Mouse (Mus musculus) forebrain, embryonic 11.5 days (tissue): ENCODE measurements around the gene Scnn1b. TPM values are rescaled to one million over a fixed set of nuclear protein-coding genes. Genes with fewer than 3 reads are reported as not detected.

Source experiments
- ATAC-seq: fragments of 200-750 bp; cut with Nextera tagmentation; replicated peaks from 2 replicates; pipeline ENCODE4 v1.8.0; 2017; ENCODE audit warnings: moderate TSS enrichment; ENCODE audit not compliant: low FRiP score
- DNase-seq: peaks from one replicate; pipeline ENCODE4 v3.0.0-alpha.2; 2017; ENCODE audit warnings: low spot score
- H3K27ac ChIP-seq: fragments of 300-500 bp; sonication (generic); 2 replicates; pipeline ENCODE4 v1.5.1; 2014; ENCODE audit warnings: low read depth, low read length
- H3K27me3 ChIP-seq: fragments of 300-500 bp; sonication (generic); 2 replicates; pipeline ENCODE4 v1.6.1; 2014; ENCODE audit warnings: mild to moderate bottlenecking, low read length, mixed read lengths; ENCODE audit not compliant: control insufficient read depth, insufficient read depth
- H3K36me3 ChIP-seq: fragments of 300-500 bp; sonication (generic); 2 replicates; pipeline ENCODE4 v1.6.1; 2014; ENCODE audit warnings: mild to moderate bottlenecking, low read length, moderate library complexity, mixed read lengths; ENCODE audit not compliant: control insufficient read depth, insufficient read depth
- H3K4me1 ChIP-seq: fragments of 300-500 bp; sonication (generic); replicated peaks from 2 replicates; pipeline ENCODE4 v1.6.1; 2014; ENCODE audit warnings: low read length, mixed read lengths; ENCODE audit not compliant: control insufficient read depth, insufficient read depth
- H3K4me2 ChIP-seq: fragments of 300-500 bp; sonication (generic); 2 replicates; pipeline ENCODE4 v1.6.1; 2014; ENCODE audit warnings: low read depth, mild to moderate bottlenecking, low read length, moderate library complexity, mixed read lengths; ENCODE audit not compliant: severe bottlenecking
- H3K4me3 ChIP-seq: fragments of 300-500 bp; sonication (generic); 2 replicates; pipeline ENCODE4 v1.5.1; 2014; ENCODE audit warnings: low read depth, low read length
- H3K9ac ChIP-seq: fragments of 300-500 bp; sonication (generic); 2 replicates; pipeline ENCODE4 v1.6.1; 2014; ENCODE audit warnings: low read length
- H3K9me3 ChIP-seq: fragments of 300-500 bp; sonication (generic); 2 replicates; pipeline ENCODE4 v1.6.1; 2016; ENCODE audit warnings: low read length, mixed read lengths; ENCODE audit not compliant: control insufficient read depth
- WGBS: fragments of 180-500 bp; shearing (Covaris S2); extraction: QIAGEN DNeasy Blood & Tissue Kit; methylation state at CpG from one replicate; pipeline ENCODE4 v1.1.7; 2014; 5-methylcytosine and 5-hydroxymethylcytosine counted together
- polyA plus RNA-seq: library from polyadenylated mRNA; unstranded; fragments of >200 nt; fragmentation: Nextera tagmentation; extraction: Ambion mirVana; gene quantifications from 2 replicates; pipeline ENCODE4 v1.2.1, GENCODE M21; 2014

Scnn1b gene
- polyA plus RNA-seq, 1 experiment from 2014 or later, result 0.07 TPM

- no peak overlapping the region for H3K9ac ChIP-seq
Observed at GRCm38 (mm10) chr7:121933675-121934074, 68.8 kb downstream of the Scnn1b start.

GRCm38 (mm10) chr7:121934346-121934745, 69.5 kb downstream of the Scnn1b start:
- ATAC-seq (no peak), DNase-seq (no peak)
- WGBS, result 79% methylated on average over 2 of the region's 2 CpGs
- Histone ChIP-seq H3K4me3 (no peak overlapping the region), H3K27ac (no peak overlapping the region), H3K4me1 (no peaks in the 10 kb centered on the region), H3K27me3 (no peaks in the 10 kb centered on the region), H3K36me3 (no peaks in the 10 kb centered on the region; the same call in 1 of the 2 replicates), H3K4me2 (no peak overlapping the region), H3K9ac (no peak overlapping the region), H3K9me3 (no peaks in the 10 kb centered on the region)

More at GRCm38 (mm10) chr7:121933675-121934074, 68.8 kb downstream of the Scnn1b start:
- Histone ChIP-seq H3K4me2 (no peak overlapping the region), H3K27me3 (no peaks in the 10 kb centered on the region), H3K27ac (no peak overlapping the region), H3K4me3 (no peak overlapping the region), H3K36me3 (no peaks in the 10 kb centered on the region; the same call in 1 of the 2 replicates), H3K4me1 (no peaks in the 10 kb centered on the region), H3K9me3 (no peaks in the 10 kb centered on the region)
- DNase-seq (no peak), ATAC-seq (no peak)
- 83% methylated on average over 6 of the region's 6 CpGs for WGBS

DNA sequence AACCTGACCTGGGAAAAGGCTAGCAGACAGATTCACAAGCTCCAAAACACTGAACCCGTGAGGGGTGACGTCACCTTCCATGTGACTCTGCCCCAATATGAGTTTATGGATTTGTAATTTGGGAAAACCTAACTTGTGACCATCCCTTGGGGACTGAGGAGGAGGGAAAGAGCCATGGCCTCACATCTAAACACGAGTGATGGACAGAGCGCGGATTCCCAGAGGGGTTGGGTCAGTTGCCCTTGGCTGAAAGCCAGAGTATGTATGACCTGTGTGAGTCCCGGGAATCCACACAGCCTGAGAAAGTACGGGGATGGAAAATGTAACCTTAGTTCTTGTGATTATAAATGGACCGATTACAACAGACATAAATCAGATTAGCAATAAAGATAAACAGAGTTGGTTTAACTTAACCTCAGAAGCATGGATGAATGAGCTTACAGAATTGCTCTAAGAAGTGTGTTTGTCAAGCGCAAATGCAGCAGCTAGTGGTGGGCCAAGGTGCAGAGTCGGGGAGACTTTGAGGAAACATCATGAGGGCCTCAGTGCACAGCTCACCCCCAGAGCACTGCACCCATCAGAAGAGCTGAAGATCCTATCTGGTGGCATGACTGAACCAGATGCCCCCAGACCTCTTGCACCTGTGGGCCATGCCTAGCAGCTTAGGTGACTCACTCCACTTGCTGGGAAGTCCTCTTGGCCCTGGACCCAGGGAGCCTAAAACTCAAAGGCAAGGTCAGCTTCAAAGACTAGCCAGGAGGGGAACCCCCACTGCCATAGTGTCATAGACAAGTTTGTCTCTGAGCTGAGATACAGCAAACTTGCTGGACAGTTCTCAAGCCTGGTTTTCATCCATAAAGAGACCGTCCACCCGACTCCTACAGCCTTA, 71.3 kb downstream of the Scnn1b start:
- Histone ChIP-seq H3K4me1 (no peaks in the 10 kb centered on the region), H3K27me3 (no peaks in the 10 kb centered on the region), H3K4me3 (no peak overlapping the region), H3K36me3 (no peaks in the 10 kb centered on the region; the same call in 1 of the 2 replicates), H3K9me3 (no peaks in the 10 kb centered on the region), H3K4me2 (no peak overlapping the region), H3K9ac (no peak overlapping the region), H3K27ac (no peak overlapping the region)
- no peak for ATAC-seq
- WGBS, result 92% methylated on average over 12 of the region's 12 CpGs
- no peak for DNase-seq

DNA sequence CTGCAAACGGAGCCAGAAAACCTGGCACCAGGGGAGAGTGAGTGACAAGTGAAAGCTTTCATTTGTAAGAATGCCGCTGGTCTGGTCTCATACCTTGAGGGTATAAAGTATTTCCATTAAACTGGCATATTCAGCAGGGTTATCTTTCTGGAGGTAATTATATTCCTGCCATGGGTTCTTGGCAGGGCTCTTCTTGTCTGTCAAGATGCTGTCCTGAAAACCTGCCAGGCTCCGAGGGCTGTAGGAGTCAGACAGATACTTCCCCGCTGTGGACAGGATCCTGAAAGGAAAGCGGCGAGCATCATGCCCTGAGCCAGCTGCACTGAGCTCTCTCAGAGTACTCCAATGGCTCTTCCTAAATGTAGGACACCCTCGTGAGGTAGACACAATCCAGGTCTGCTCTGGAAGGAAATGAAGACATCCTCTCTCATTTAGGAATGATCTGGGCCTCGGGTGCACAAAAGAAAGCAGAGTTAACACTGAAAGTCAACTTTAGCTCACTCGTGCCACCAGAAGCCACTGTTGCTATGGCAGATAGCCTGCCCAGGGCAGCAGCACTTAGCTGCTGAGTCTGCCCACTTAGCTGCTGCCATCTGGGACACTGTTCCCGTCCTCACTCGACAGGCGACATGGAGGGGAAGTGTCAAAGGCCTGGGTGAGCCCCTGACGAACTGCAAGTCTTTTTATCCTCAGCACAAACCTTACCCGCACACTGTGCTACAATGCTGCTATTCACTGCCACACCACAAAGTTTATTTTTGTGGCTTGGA, 72.2 kb downstream of the Scnn1b start:
- no peak for DNase-seq
- WGBS, result 79% methylated on average over 14 of the region's 14 CpGs
- Histone ChIP-seq H3K9me3 (no peaks in the 10 kb centered on the region), H3K9ac (no peak overlapping the region), H3K27me3 (no peaks in the 10 kb centered on the region), H3K4me3 (no peak overlapping the region), H3K4me2 (no peak overlapping the region), H3K36me3 (no peaks in the 10 kb centered on the region; the same call in 1 of the 2 replicates), H3K27ac (no peak overlapping the region), H3K4me1 (no peaks in the 10 kb centered on the region)
- ATAC-seq, result no peak

GRCm38 (mm10) chr7:121938124-121938891, 73.5 kb downstream of the Scnn1b start:
- no peak overlapping the region for H3K27ac ChIP-seq
- H3K4me1 ChIP-seq, result no peaks in the 10 kb centered on the region
- no peak overlapping the region for H3K4me2 ChIP-seq
- H3K9ac ChIP-seq, result no peak overlapping the region
- ATAC-seq, result no peak
- H3K27me3 ChIP-seq, result no peaks in the 10 kb centered on the region
- no peaks in the 10 kb centered on the region for H3K9me3 ChIP-seq
- H3K36me3 ChIP-seq, result no peaks in the 10 kb centered on the region; the same call in 1 of the 2 replicates
- H3K4me3 ChIP-seq, result no peak overlapping the region
- no peak for DNase-seq
- 84% methylated on average over 8 of the region's 8 CpGs for WGBS

DNA sequence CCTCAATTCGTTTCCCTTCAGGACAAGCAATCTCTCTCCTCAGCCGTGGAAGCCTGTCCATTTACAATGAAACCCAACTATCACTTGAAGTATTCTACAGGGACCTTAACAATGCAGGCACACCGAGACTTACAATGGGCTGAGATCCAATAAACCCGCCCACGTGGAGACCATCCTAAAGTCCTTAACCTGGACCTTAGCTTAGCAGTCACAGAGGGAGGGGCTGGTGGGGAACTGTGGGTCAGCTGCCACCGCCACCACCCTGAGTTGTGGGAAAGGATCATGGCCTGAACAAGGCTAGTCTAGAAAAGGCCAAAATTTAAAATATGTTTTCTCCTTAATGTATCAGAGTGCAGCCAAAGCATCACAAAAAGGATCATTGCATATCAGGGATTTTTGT, 74.4 kb downstream of the Scnn1b start:
- WGBS, result 71% methylated on average over 6 of the region's 6 CpGs
- DNase-seq, result no peak
- no peak overlapping the region for H3K9ac ChIP-seq
- H3K27ac ChIP-seq, result no peak overlapping the region
- H3K4me1 ChIP-seq, result no peaks in the 10 kb centered on the region
- H3K9me3 ChIP-seq, result no peaks in the 10 kb centered on the region
- ATAC-seq, result no peak
- no peak overlapping the region for H3K4me2 ChIP-seq
- H3K4me3 ChIP-seq, result no peak overlapping the region
- no peaks in the 10 kb centered on the region; the same call in 1 of the 2 replicates for H3K36me3 ChIP-seq
- H3K27me3 ChIP-seq, result no peaks in the 10 kb centered on the region

DNA sequence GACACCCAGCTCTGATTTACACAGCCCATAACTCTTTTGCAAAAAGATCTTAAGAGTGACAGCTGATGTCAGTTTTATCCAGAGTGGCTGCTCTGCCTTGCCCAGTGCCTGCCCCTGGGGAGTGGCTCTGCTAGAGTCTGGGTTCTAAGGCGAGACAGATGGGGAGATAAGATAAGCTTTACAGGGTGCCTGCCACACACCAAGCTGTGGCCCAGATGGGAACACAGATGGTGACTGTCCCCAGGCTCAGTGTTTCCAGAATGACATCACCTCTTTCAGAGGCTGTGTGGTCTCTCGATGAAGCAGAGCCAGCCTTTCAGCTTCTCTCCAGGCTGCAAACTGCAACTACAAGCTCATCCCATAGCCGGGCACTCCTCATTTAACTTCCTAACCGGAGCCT, 74.9 kb downstream of the Scnn1b start:
- no peak overlapping the region for H3K4me3 ChIP-seq
- H3K9me3 ChIP-seq, result no peaks in the 10 kb centered on the region
- H3K27ac ChIP-seq, result no peak overlapping the region
- H3K4me1 ChIP-seq, result no peaks in the 10 kb centered on the region
- DNase-seq (no peak), ATAC-seq (no peak; the same call in 1 of the 2 replicates)
- no peaks in the 10 kb centered on the region; the same call in 1 of the 2 replicates for H3K36me3 ChIP-seq
- H3K9ac ChIP-seq, result no peak overlapping the region
- 60% methylated on average over 4 of the region's 4 CpGs for WGBS
- no peaks in the 10 kb centered on the region for H3K27me3 ChIP-seq
- no peak overlapping the region for H3K4me2 ChIP-seq

DNA sequence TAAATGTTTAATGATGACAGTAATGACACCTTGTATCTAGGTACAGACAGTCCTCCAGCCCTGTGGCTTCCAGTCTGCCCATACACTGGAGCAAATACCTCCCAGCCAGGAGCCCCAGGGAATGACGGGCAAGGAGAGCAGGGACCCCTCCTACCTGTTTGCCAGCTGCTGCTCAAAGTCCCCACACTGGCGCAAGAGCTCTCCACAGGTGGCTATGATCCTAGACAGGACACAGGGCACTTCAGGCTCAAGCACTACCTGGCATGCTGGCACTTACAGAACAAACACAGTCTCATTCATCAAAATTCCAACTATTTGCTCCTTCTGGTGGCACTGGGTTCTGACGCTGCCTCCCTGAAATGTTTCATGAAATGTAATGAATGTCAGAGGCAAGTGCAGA, 76.2 kb downstream of the Scnn1b start:
- Histone ChIP-seq H3K4me3 (no peak overlapping the region), H3K27me3 (no peaks in the 10 kb centered on the region), H3K27ac (no peak overlapping the region), H3K36me3 (no peaks in the 10 kb centered on the region; the same call in 1 of the 2 replicates), H3K4me2 (no peak overlapping the region), H3K9me3 (no peaks in the 10 kb centered on the region), H3K4me1 (no peaks in the 10 kb centered on the region), H3K9ac (no peak overlapping the region)
- no peak for ATAC-seq
- 83% methylated on average over 3 of the region's 3 CpGs for WGBS
- no peak for DNase-seq
